In the genomic region with DNA sequence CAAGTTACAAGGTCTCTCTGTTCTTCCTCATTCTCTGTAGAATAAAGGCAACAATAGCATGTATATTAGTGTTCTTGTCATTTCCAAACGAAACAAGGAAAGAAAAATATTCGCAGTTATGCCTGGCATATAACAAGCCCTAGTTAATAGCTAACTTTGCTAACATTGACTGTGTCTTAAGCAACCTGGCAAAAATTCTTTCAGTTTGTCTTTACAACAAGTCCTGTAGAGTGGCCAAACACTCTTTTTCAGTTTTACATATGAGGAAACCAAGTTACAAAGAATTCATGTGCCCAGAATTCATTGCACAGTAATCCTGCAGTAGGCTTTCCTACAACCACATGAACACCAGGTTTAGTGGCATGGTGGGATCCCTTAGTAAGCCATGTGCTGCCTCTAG, we compare ENCODE assay signal across 27 mouse cellular contexts.
"Had no signal": no experiment of that assay in that cellular context is flagged by ENCODE, and none has a peak within 500 bp of the region (broad histone marks: within the 10 kb centered on the region; RNA-seq: fewer than 3 reads in every experiment).

No protein-coding gene starts in this region.

- DNase-seq: cerebellum, adult 18-20 months; cerebellum, adult 2 months; cerebellum, adult 8-10 months; cerebellum, adult 9-10 months; cerebellum, adult 9-11 months; cerebellum, postnatal 10 days; cerebellum, postnatal 14 days; cerebellum, postnatal 25 days; cerebellum, postnatal 36 days; embryo, embryonic 11 days; forebrain, postnatal 0 days; gastrocnemius, adult 2 months; gastrocnemius, postnatal 10 days; gastrocnemius, postnatal 14 days; gastrocnemius, postnatal 25 days; gastrocnemius, postnatal 36 days had no signal

- H3K9ac ChIP-seq: embryonic facial prominence, embryonic 12.5 days; embryonic facial prominence, embryonic 13.5 days; embryonic facial prominence, embryonic 15.5 days; forebrain, embryonic 12.5 days; forebrain, embryonic 13.5 days; forebrain, embryonic 15.5 days; forebrain, postnatal 0 days had no signal

- H3K27me3 ChIP-seq: embryonic facial prominence, embryonic 12.5 days; embryonic facial prominence, embryonic 13.5 days; embryonic facial prominence, embryonic 15.5 days; forebrain, embryonic 12.5 days; forebrain, embryonic 13.5 days; forebrain, embryonic 15.5 days had no signal

- H3K4me2 ChIP-seq: embryonic facial prominence, embryonic 12.5 days; embryonic facial prominence, embryonic 13.5 days; embryonic facial prominence, embryonic 15.5 days; forebrain, embryonic 12.5 days; forebrain, embryonic 13.5 days; forebrain, embryonic 15.5 days had no signal

- H3K36me3 ChIP-seq: embryonic facial prominence, embryonic 10.5 days; embryonic facial prominence, embryonic 12.5 days; embryonic facial prominence, embryonic 13.5 days; embryonic facial prominence, embryonic 15.5 days; forebrain, embryonic 10.5 days; forebrain, embryonic 12.5 days; forebrain, embryonic 15.5 days had no signal

- H3K4me3 ChIP-seq: embryonic facial prominence, embryonic 10.5 days; embryonic facial prominence, embryonic 12.5 days; embryonic facial prominence, embryonic 13.5 days; embryonic facial prominence, embryonic 15.5 days; erythroblast, embryonic 14.5 days; forebrain, embryonic 10.5 days; forebrain, embryonic 12.5 days; forebrain, embryonic 13.5 days; forebrain, embryonic 15.5 days; gastrocnemius, adult 2 months had no signal

- ATAC-seq: forebrain, embryonic 13.5 days; forebrain, embryonic 14.5 days; forebrain, embryonic 15.5 days; forebrain, embryonic 16.5 days; forebrain, postnatal 0 days had no signal

- H3K27ac ChIP-seq: embryonic facial prominence, embryonic 10.5 days; embryonic facial prominence, embryonic 12.5 days; embryonic facial prominence, embryonic 13.5 days; embryonic facial prominence, embryonic 15.5 days; forebrain, embryonic 10.5 days; forebrain, embryonic 12.5 days; forebrain, embryonic 13.5 days; forebrain, embryonic 15.5 days; gastrocnemius, adult 2 months had no signal

- H3K9me3 ChIP-seq: embryonic facial prominence, embryonic 10.5 days; embryonic facial prominence, embryonic 12.5 days; embryonic facial prominence, embryonic 13.5 days; embryonic facial prominence, embryonic 15.5 days; forebrain, embryonic 10.5 days; forebrain, embryonic 12.5 days; forebrain, embryonic 13.5 days; forebrain, embryonic 15.5 days had no signal

- H3K4me1 ChIP-seq: embryonic facial prominence, embryonic 12.5 days; embryonic facial prominence, embryonic 13.5 days; embryonic facial prominence, embryonic 15.5 days; forebrain, embryonic 12.5 days had no signal
